In the genomic region with DNA sequence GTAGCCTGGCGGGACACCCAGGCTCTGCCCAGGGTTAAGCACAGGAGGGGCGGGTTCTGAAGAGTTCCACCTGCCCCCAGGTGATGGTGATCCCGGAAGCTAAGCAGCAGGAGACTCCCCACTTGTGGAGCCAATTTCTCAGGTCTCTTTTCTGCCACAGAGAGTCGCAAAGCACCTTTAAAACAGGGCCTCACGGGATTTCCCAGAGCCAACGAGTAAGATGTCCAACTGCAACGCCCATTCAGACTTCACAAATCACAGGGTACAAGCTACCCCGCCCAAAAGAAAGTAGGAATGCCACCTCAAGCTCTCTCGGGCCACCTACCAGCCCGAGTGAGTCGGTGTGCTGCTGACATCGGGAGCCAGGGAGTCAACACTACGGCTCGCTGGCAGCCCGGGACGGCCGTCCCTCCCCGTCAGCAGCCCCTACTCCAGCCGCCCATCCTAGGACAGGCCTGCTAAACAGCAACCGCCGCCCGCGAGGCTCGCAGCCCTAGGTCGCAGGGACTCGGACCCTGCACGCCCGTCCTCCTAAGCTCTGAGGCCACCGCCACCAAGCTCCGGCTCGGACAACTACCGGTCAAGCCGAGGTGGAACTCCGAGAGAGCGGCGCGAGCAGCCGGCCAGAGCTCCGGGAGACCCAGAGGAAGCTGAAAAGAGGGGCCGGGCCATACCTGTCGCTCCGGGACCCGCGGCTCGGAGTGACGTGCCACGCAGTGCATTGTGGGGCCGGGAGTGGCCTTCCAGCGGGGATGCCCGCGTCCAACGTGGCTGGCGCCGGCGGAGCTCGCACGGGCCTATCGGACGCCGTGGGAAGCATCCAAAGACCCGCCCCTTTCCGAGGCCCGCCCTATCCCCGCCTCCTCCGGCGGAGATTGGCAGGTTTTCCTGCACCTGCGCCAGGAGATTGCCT, we compare ENCODE assay signal across 8 mouse cellular contexts. TPM values are rescaled to one million over a fixed set of nuclear protein-coding genes. Genes with fewer than 3 reads are reported as not detected.
DNase-seq lines count a peak whose midpoint lies in the region; ATAC-seq and TF ChIP-seq lines count a peak whose summit lies in the region.

Gene Sec22a, minus strand, starts transcription at position 769 of the 913 bp plus-strand sequence.

- TF ChIP-seq EP300 in lung, postnatal 0 days (IDR thresholded peaks at IDR 0.05): no peak

- H3K27me3 ChIP-seq in hindbrain, embryonic 10.5 days (ENCODE audit: insufficient read depth, poor library complexity, severe bottlenecking): no peaks in the 10 kb centered on the region
- no peaks in the 10 kb centered on the region for H3K27me3 ChIP-seq in lung, postnatal 0 days (replicated peaks; ENCODE audit: insufficient read depth, low read length)

- no peaks in the 10 kb centered on the region for H3K9me3 ChIP-seq in hindbrain, embryonic 10.5 days
- H3K9me3 ChIP-seq in lung, postnatal 0 days (ENCODE audit: low read length): no peaks in the 10 kb centered on the region

- peak; percentile 99 for ATAC-seq in frontal cortex, adult (ENCODE audit: low TSS enrichment)
- ATAC-seq in lung, postnatal 0 days: peak; percentile 99

- peak within 1 kb of the TSS; percentile 95 for H3K27ac ChIP-seq in hindbrain, embryonic 10.5 days
- H3K27ac ChIP-seq in lung, postnatal 0 days (ENCODE audit: low read length): peak within 1 kb of the TSS; percentile 94

- H3K4me1 ChIP-seq in hindbrain, embryonic 10.5 days (replicated peaks): peaks cover 22% of the 10 kb centered on the region
- H3K4me1 ChIP-seq in lung, postnatal 0 days (ENCODE audit: insufficient read depth, low read depth, low read length): peaks cover 3% of the 10 kb centered on the region; the same call in 1 of the 2 replicates

- 0 out of 2 replicates have a peak, but pooled peaks have one; percentile 3 for TF ChIP-seq CTCF in lung, postnatal 0 days (IDR thresholded peaks at IDR 0.05)

- peak; percentile 95 for DNase-seq in MN1 (ENCODE audit: low spot score)
- peak; percentile 94 for DNase-seq in cerebellum, adult 9-10 months
- DNase-seq in hindbrain, embryonic 10.5 days (ENCODE audit: low spot score): peak; percentile 96
- peak; percentile 93 for DNase-seq in layer of hippocampus, adult 9-11 months
- peak; percentile 97 for DNase-seq in lung, postnatal 0 days (ENCODE audit: low spot score)
- peak; percentile 89 for DNase-seq in ovary, postnatal 14 days (ENCODE audit: low spot score)
- peak; percentile 95 for DNase-seq in thymus, postnatal 14 days

- H3K9ac ChIP-seq in lung, postnatal 0 days (replicated peaks; ENCODE audit: low read depth): peak within 1 kb of the TSS; percentile 86

- H3K36me3 ChIP-seq in hindbrain, embryonic 10.5 days: peaks cover 16% of the 10 kb centered on the region
- no peaks in the 10 kb centered on the region for H3K36me3 ChIP-seq in lung, postnatal 0 days (ENCODE audit: insufficient read depth, low read length)

- H3K4me2 ChIP-seq in lung, postnatal 0 days (replicated peaks; ENCODE audit: low read depth, low read length): peak within 1 kb of the TSS; percentile 96

- peak within 1 kb of the TSS; percentile 81 for H3K4me3 ChIP-seq in hindbrain, embryonic 10.5 days
- peak within 1 kb of the TSS; percentile 84 for H3K4me3 ChIP-seq in lung, postnatal 0 days (ENCODE audit: low read depth, low read length)

- WGBS in hindbrain, embryonic 10.5 days: under 1% methylated on average over 67 of the region's 67 CpGs
- WGBS in lung, postnatal 0 days: under 1% methylated on average over 67 of the region's 67 CpGs

RNA-seq across cellular contexts. Expression of gene Sec22a, which starts in this region (rescaled TPM):
- polyA plus RNA-seq in hindbrain, embryonic 10.5 days (2016; fragmentation: Nextera tagmentation; extraction: Ambion mirVana): 33.8 and 35.7 TPM in 2 replicates
- 45.9 and 51.3 TPM in 2 replicates for polyA plus RNA-seq in lung, postnatal 0 days (2015; fragmentation: Nextera tagmentation; extraction: Ambion mirVana)

Comparison
In these comparisons a context has a peak if more than half of its experiments do, and no peak if none do; other contexts are left out.
1. Peak in every context shown above with its lines: DNase-seq, ATAC-seq, H3K4me3 ChIP-seq and H3K27ac ChIP-seq.